Mouse (Mus musculus) midbrain, embryonic 15.5 days (tissue): ENCODE measurements at regions not wholly inside any gene's neighbourhood (a gene's known extent, or its start where the extent isn't known, plus 50 kb on each side); places are given as distances from the start of the nearest gene placed in this dataset.
A peak's percentile ranks its signal among the peaks of the same experiment; 100 is the strongest.

Source experiments
- ATAC-seq: fragments of 200-750 bp; cut with Nextera tagmentation; replicated peaks from 2 replicates; pipeline ENCODE4 v1.8.0; 2017; ENCODE audit warnings: moderate TSS enrichment
- H3K27ac ChIP-seq: fragments of 300-500 bp; sonication (generic); 2 replicates; pipeline ENCODE4 v1.5.1; 2015; ENCODE audit warnings: mild to moderate bottlenecking, inconsistent platforms
- H3K27me3 ChIP-seq: fragments of 300-500 bp; sonication (generic); replicated peaks from 2 replicates; pipeline ENCODE4 v1.6.1; 2015; ENCODE audit warnings: inconsistent platforms
- H3K36me3 ChIP-seq: fragments of 300-500 bp; sonication (generic); replicated peaks from 2 replicates; pipeline ENCODE4 v1.6.1; 2015; ENCODE audit warnings: inconsistent platforms
- H3K4me1 ChIP-seq: fragments of 300-500 bp; sonication (generic); 2 replicates; pipeline ENCODE4 v1.6.1; 2015; ENCODE audit warnings: inconsistent platforms
- H3K4me2 ChIP-seq: fragments of 300-500 bp; sonication (generic); 2 replicates; pipeline ENCODE4 v1.6.1; 2015; ENCODE audit warnings: inconsistent platforms, mild to moderate bottlenecking, moderate library complexity
- H3K4me3 ChIP-seq: fragments of 300-500 bp; sonication (generic); 2 replicates; pipeline ENCODE4 v1.5.1; 2015; ENCODE audit warnings: mild to moderate bottlenecking, inconsistent platforms
- H3K9ac ChIP-seq: fragments of 300-500 bp; sonication (generic); 2 replicates; pipeline ENCODE4 v1.6.1; 2015; ENCODE audit warnings: mild to moderate bottlenecking, inconsistent platforms
- H3K9me3 ChIP-seq: fragments of 300-500 bp; sonication (generic); 2 replicates; pipeline ENCODE4 v1.6.1; 2016; ENCODE audit warnings: inconsistent platforms
- WGBS: fragments of 180-500 bp; shearing (Covaris S2); methylation state at CpG from one replicate; pipeline ENCODE4 v1.1.7; 2015; ENCODE audit warnings: mixed read lengths; 5-methylcytosine and 5-hydroxymethylcytosine counted together

DNA sequence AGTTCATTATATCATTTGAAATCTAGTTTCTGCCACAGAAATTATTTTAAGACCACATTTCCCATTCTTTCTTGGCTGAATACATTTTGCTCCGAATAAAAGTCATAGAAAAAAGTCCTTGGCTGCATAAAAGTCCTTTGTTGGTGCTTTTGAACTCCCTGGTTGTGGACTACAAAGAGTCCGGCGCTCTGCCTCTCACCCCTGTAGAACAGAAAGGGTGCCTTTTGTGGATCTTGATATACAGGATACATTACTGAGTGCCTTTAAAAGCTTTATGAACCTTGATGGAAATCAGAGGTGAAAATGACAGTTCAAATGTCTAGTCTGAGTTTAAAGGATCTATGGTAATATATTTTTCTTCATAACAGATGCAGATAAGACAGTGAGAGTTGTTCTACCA, 355.5 kb downstream of the Anxa1 start:
- no peaks in the 10 kb centered on the region for H3K27me3 ChIP-seq
- no peak overlapping the region for H3K4me3 ChIP-seq
- no peak overlapping the region for H3K9ac ChIP-seq
- 42% methylated on average over 3 of the region's 3 CpGs for WGBS
- no peaks in the 10 kb centered on the region for H3K36me3 ChIP-seq
- H3K4me1 ChIP-seq = no peaks in the 10 kb centered on the region
- no peaks in the 10 kb centered on the region for H3K9me3 ChIP-seq
- no peak overlapping the region for H3K4me2 ChIP-seq
- ATAC-seq = 0 out of 2 replicates have a peak, but pooled peaks have one; percentile 54
- H3K27ac ChIP-seq = no peak overlapping the region

DNA sequence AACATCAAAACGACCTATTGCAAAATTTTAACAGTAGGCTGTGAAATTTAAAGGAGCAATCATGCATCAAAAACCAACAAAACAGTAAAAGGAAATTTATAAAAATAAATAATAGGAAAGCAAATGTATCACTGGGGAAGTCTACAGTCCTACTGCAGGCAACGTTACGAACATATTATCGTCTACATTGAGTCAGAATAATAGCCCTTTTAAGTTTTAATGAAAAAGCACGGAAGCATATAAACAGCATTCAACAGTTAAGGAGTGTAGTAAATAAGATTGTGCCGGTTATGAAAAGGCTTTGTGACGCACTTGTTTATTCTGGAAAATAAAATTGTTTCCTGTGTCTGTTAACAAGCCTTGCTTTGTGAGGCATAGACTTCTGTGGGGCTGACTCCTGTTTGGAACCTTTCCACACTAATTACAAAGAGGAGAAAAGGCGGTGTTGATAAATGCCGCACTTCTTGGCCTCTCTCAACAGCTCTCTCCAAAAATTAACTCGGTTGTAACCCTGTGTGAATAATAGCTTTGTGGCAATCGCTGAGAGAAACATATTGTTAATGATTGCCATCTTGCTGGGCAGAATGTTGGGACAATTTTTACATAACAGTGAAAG, 363.0 kb downstream of the Anxa1 start:
- H3K4me2 ChIP-seq = peak overlapping the region; percentile 11; the same call in 1 of the 2 replicates
- H3K4me3 ChIP-seq = no peak overlapping the region
- H3K27me3 ChIP-seq = no peaks in the 10 kb centered on the region
- no peaks in the 10 kb centered on the region for H3K36me3 ChIP-seq
- H3K4me1 ChIP-seq = 0 out of 2 replicates have a peak, but pooled peaks cover 5% of the 10 kb centered on the region
- H3K27ac ChIP-seq = no peak overlapping the region
- 42% methylated on average over 11 of the region's 11 CpGs for WGBS
- no peaks in the 10 kb centered on the region for H3K9me3 ChIP-seq
- ATAC-seq = peak; percentile 63; the same call in 1 of the 2 replicates
- no peak overlapping the region for H3K9ac ChIP-seq

DNA sequence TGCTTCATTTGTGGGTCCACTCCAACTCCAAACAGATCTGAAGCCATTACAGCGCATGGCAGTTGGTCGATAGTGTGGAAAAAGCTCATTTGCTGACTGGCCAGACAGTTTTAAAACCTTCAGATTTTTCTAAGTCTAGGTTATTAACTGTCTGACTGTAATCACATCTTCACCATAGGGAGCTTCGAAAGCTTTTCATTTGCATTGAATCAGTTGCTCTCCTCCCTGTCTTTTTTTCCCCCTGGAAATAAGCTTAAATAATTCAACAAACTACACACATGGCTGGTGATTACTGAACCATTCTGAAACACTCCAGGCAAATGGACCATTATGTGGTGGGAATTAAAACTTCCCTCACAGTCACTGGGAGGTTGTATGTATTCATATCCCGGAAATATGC, 376.6 kb downstream of the Anxa1 start:
- Histone ChIP-seq H3K27me3 (no peaks in the 10 kb centered on the region), H3K4me3 (no peak overlapping the region), H3K4me2 (no peak overlapping the region), H3K9me3 (no peaks in the 10 kb centered on the region), H3K4me1 (peaks cover 9% of the 10 kb centered on the region), H3K9ac (no peak overlapping the region), H3K36me3 (no peaks in the 10 kb centered on the region), H3K27ac (0 out of 2 replicates have a peak overlapping the region, but pooled peaks have one; percentile 19)
- WGBS = 27% methylated on average over 4 of the region's 4 CpGs
- ATAC-seq = peak; percentile 58; the same call in 1 of the 2 replicates

DNA sequence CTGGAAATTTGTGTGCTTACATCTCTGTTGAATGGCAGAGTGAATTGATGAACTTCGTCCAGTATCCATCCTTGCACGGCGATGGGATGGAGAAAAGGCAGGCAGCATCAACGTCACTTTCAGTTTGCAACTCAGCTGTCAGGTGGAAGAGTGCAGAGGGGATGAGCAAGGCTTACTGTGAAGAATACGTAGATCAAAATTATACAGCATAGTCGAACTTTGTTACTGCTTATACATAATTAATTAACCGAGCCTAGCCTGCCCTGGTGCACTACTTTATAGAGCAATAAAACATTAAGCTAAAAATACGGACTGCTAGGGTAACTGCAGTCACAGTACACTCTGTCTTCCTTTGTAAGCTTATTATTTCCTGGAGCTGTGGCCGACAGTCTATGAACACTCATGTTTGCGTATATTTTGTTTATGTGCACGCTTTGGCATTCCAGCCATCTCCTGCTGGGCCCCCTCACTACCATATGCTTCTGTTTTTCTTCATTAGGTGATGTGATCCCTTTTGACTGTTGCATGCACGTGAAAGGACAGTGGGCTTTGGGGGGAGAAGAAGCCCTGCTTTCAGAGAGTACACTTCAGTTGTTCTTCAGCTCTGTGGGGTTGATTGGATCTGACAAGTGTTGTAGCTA, 380.8 kb downstream of the Anxa1 start:
- Histone ChIP-seq H3K36me3 (no peaks in the 10 kb centered on the region), H3K4me3 (no peak overlapping the region), H3K27me3 (no peaks in the 10 kb centered on the region), H3K4me2 (peak overlapping the region; percentile 14; the same call in 1 of the 2 replicates), H3K9me3 (no peaks in the 10 kb centered on the region), H3K9ac (no peak overlapping the region), H3K4me1 (peaks cover 14% of the 10 kb centered on the region), H3K27ac (no peak overlapping the region)
- peak; percentile 44; the same call in 1 of the 2 replicates for ATAC-seq
- WGBS = 44% methylated on average over 12 of the region's 12 CpGs

DNA sequence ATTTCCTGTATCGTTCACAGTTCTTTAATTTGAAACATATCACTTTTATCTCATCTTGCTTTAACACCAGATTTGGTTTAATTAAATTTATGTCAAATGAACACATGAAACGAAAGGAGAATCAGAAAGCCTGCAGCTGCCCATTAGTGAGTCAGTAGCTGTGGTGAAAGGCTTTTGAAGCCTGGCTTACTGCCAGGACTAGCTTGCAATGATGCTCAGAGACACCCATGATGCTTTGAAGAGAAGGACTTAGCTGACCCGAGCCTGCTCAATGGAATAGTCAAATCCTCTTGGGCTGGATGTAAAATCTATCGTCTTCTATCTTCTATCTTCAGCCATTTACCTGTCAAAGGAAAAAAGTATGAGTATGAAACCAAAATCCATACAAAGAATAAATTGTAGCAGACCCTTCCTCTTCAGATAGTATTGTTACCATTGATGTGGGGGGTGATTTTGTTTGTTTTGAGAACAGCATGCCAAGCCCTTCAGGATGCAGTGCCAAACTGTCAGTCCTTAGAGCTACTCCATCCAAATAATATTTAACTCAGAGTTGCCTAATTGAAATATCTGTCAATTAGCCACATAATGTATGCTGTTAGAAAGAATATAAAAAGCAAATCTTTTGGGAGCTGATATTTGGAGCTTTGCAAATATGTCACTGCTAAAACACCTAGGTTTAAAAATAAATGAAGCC, 384.7 kb downstream of the Anxa1 start:
- Histone ChIP-seq H3K27me3 (no peaks in the 10 kb centered on the region), H3K36me3 (no peaks in the 10 kb centered on the region), H3K4me1 (peaks cover 14% of the 10 kb centered on the region), H3K4me2 (no peak overlapping the region), H3K4me3 (no peak overlapping the region), H3K9ac (no peak overlapping the region), H3K27ac (peak overlapping the region; percentile 38; the same call in 1 of the 2 replicates), H3K9me3 (no peaks in the 10 kb centered on the region)
- 15% methylated on average over 4 of the region's 4 CpGs for WGBS
- peak; percentile 91 for ATAC-seq

DNA sequence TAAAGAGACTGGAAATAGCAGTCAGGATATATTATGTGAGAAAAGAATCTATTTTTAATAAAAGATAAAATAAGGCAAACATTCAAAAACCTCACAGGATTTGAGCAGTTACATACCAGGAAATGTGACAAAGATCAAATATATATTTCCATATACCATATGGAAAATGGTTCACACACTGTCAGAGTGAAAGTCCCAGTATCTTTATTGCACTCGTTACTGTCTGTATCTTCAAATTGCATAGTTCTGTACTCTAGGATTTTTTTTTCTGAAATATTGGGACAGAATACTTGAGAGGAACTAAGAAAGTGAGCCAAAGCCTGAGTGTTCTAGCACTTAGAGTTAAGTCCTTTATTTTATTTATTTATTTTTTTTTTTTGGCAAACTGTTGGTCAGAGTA, 403.5 kb downstream of the Anxa1 start:
- H3K4me1 ChIP-seq = no peaks in the 10 kb centered on the region
- no peaks in the 10 kb centered on the region for H3K36me3 ChIP-seq
- no peak overlapping the region for H3K27ac ChIP-seq
- no peaks in the 10 kb centered on the region for H3K9me3 ChIP-seq
- no peak overlapping the region for H3K4me2 ChIP-seq
- no peak for ATAC-seq
- H3K4me3 ChIP-seq = no peak overlapping the region
- 83% methylated on average over 1 of the region's 1 CpGs for WGBS
- H3K9ac ChIP-seq = no peak overlapping the region
- H3K27me3 ChIP-seq = no peaks in the 10 kb centered on the region

DNA sequence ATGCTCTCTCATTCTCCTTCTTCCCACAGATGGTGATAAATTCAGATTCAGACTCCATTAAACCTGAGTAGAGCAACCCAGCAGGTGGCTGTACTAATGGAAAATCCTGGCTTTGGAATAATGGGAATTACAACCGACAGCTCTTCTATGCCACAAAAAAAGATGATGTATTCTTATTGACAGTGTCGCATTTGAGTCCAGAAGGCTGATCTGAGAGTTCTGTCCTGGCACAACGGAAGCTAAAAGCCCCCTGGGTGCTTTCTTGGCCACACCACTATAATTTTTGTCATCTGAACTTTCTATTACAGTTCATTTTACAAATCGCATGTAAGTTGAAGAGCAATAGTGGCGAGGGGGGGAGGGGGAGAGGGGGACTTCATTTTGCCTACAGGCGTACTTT, 411.9 kb downstream of the Anxa1 start:
- no peak overlapping the region for H3K4me3 ChIP-seq
- H3K27me3 ChIP-seq = no peaks in the 10 kb centered on the region
- no peak for ATAC-seq
- H3K9ac ChIP-seq = no peak overlapping the region
- no peak overlapping the region for H3K27ac ChIP-seq
- H3K4me1 ChIP-seq = peaks cover 7% of the 10 kb centered on the region; the same call in 1 of the 2 replicates
- no peak overlapping the region for H3K4me2 ChIP-seq
- WGBS = 52% methylated on average over 6 of the region's 6 CpGs
- H3K36me3 ChIP-seq = no peaks in the 10 kb centered on the region
- no peaks in the 10 kb centered on the region for H3K9me3 ChIP-seq

DNA sequence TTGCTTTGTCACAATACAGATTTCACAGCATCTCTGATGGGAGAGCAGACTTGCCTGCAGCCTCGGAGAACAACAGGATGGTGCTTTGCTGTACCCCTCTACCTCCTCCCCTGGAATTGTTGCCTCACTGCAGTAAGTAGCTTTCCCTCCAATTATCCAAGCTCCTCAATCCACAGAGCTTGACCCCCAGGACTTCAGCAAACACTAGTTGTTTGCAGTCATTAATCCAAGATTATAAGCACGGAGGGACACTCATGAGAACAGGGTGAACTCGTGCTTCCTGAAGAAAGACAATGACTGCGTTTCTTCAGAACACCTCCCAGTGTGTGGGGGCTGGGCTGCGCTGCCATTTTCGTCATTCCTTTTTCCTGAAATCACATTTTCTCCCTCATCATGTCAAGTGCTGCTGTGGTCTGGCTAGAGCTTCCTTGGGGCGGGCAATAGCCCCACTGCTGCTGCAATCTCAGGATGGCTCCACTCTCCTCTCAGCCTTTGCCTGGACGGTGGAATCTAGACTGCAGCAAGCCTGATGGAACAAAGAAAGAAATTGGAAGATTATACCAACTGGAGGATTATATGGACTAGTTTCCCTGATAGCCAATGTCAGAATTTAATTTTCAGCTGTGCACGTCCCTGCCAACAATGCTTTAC, 413.0 kb downstream of the Anxa1 start:
- Histone ChIP-seq H3K4me3 (0 out of 2 replicates have a peak overlapping the region, but pooled peaks have one; percentile 3), H3K27me3 (no peaks in the 10 kb centered on the region), H3K9ac (no peak overlapping the region), H3K4me2 (peak overlapping the region; percentile 30), H3K9me3 (no peaks in the 10 kb centered on the region), H3K27ac (peak overlapping the region; percentile 53), H3K4me1 (peaks cover 7% of the 10 kb centered on the region; the same call in 1 of the 2 replicates), H3K36me3 (no peaks in the 10 kb centered on the region)
- ATAC-seq = peak; percentile 92
- 22% methylated on average over 9 of the region's 9 CpGs for WGBS

DNA sequence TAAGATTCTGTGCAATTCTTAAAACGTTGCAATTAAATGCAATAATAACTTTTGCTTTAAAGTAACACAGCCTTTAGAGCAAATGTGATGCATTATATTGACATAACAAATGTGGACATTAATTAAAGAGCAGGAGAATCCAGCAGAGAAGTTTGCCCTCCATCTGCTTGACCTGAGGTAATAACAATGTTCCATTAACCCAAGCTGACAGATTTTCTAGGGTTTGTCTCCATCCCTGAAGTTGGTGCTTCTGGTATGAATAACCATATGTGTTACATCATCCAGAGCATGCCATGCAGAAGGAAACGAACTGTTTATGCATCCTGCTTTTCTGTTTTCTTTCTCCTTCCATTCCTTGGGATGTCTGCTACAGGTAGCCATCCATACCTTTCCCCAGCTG, 414.0 kb downstream of the Anxa1 start:
- Histone ChIP-seq H3K9ac (no peak overlapping the region), H3K27ac (no peak overlapping the region), H3K27me3 (no peaks in the 10 kb centered on the region), H3K36me3 (no peaks in the 10 kb centered on the region), H3K4me1 (peaks cover 7% of the 10 kb centered on the region; the same call in 1 of the 2 replicates), H3K9me3 (no peaks in the 10 kb centered on the region), H3K4me3 (no peak overlapping the region), H3K4me2 (no peak overlapping the region)
- 67% methylated on average over 2 of the region's 2 CpGs for WGBS
- no peak for ATAC-seq

DNA sequence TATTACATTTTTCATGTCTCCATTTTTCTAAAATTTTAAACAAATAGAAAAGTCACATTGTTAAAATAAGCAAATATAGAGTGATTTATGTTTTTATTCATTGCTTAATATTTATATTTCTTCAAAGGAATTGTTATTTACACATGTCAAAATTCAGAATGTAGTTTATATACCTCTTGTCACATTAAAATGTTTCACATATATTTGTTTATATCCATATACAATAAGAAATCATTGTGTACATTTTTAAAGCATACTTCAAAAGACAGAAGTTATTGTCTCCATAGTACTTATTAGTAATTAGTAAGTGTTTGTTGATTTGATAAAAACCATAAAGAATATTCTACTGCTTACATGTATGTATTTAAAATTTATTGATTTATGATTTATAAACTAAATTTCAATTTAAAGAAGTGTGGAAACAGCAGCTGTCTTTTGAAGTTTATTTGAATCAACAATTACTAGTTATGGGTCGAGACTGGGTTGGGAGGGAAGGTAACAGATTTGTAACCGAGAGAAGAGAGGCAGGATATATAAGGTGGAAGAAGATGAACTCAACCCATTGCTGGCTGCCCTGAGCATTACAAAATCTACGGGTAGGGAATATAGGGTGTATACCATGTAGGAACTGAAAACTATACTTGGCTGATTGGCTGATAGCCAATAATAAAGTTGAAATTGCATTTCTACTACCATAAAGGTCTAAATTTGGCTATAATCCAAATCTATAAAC, 420.8 kb downstream of the Anxa1 start:
- ATAC-seq = no peak
- 85% methylated on average over 3 of the region's 3 CpGs for WGBS
- Histone ChIP-seq H3K4me3 (no peak overlapping the region), H3K9ac (no peak overlapping the region), H3K4me1 (no peaks in the 10 kb centered on the region), H3K4me2 (no peak overlapping the region), H3K36me3 (no peaks in the 10 kb centered on the region), H3K9me3 (no peaks in the 10 kb centered on the region), H3K27ac (no peak overlapping the region), H3K27me3 (no peaks in the 10 kb centered on the region)

DNA sequence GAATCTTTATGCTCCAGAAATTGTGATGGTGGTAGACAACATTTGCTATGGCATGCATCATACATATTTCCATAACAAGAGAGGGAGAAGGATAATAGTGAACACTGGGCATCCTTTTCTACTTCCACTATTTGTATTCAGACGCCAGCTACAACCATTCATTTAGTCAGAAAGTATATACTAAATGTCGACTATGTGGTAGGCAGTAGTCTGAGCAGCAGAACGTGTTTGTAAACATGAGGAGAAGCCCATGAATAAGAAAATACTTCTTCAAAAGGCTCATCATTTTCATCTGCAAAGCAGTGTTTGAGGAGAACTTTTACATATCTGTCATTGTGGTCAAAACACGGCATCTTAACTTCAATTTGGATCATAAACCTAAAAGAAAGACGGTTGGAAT, 421.4 kb downstream of the Anxa1 start:
- no peak for ATAC-seq
- no peak overlapping the region for H3K4me3 ChIP-seq
- no peaks in the 10 kb centered on the region for H3K36me3 ChIP-seq
- H3K9ac ChIP-seq = no peak overlapping the region
- 83% methylated on average over 5 of the region's 5 CpGs for whole genome bisulfite sequencing
- no peaks in the 10 kb centered on the region for H3K9me3 ChIP-seq
- no peaks in the 10 kb centered on the region for H3K4me1 ChIP-seq
- H3K27ac ChIP-seq = no peak overlapping the region
- no peak overlapping the region for H3K4me2 ChIP-seq
- H3K27me3 ChIP-seq = no peaks in the 10 kb centered on the region

DNA sequence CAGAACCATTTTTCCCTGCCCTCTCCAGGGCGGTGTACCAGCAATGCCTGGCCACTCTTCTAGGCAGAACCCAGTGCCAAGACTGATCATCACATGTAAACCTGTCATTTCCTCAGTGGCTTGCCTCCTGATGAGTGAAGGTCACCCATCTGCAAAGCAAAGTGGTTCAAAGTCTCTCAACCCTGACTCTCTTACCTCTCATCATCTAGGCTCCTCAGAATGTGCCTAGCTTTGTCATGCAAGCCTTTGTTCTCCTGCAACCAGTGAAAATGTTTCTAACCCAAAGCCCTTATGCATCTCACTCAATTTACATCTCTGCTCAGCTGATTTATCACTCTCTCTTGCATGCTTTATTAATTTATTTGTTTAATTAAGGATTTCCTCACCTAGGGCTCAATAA, 445.5 kb downstream of the Anxa1 start:
- Histone ChIP-seq H3K36me3 (no peaks in the 10 kb centered on the region), H3K4me3 (no peak overlapping the region), H3K9ac (no peak overlapping the region), H3K27me3 (no peaks in the 10 kb centered on the region), H3K9me3 (no peaks in the 10 kb centered on the region), H3K27ac (no peak overlapping the region), H3K4me1 (no peaks in the 10 kb centered on the region), H3K4me2 (no peak overlapping the region)
- ATAC-seq = no peak
- 100% methylated on average over 1 of the region's 1 CpGs for WGBS
